Mouse (Mus musculus) neural tube, embryonic 12.5 days (tissue): ENCODE results near the gene Cand1. TPM values are rescaled to one million over a fixed set of nuclear protein-coding genes. Genes with fewer than 3 reads are reported as not detected.

Experiments
- ATAC-seq: fragments of 200-750 bp; cut with Nextera tagmentation; 2 replicates; pipeline ENCODE4 v1.8.0; 2017; ENCODE audit warnings: low read depth, mild to moderate bottlenecking, moderate TSS enrichment, moderate library complexity; ENCODE audit not compliant: low FRiP score
- H3K27ac ChIP-seq: fragments of 300-500 bp; sonication (generic); 2 replicates; pipeline ENCODE4 v1.5.1; 2016
- H3K27me3 ChIP-seq: fragments of 300-500 bp; sonication (generic); replicated peaks from 2 replicates; pipeline ENCODE4 v1.6.1; 2016; ENCODE audit warnings: mild to moderate bottlenecking
- H3K36me3 ChIP-seq: fragments of 300-500 bp; sonication (generic); 2 replicates; pipeline ENCODE4 v1.6.1; 2016; ENCODE audit warnings: mild to moderate bottlenecking
- H3K4me1 ChIP-seq: fragments of 300-500 bp; sonication (generic); 2 replicates; pipeline ENCODE4 v1.6.1; 2016
- H3K4me2 ChIP-seq: fragments of 300-500 bp; sonication (generic); replicated peaks from 2 replicates; pipeline ENCODE4 v1.6.1; 2016; ENCODE audit warnings: mild to moderate bottlenecking
- H3K4me3 ChIP-seq: fragments of 300-500 bp; sonication (generic); 2 replicates; pipeline ENCODE4 v1.5.1; 2016
- H3K9ac ChIP-seq: fragments of 300-500 bp; sonication (generic); 2 replicates; pipeline ENCODE4 v1.6.1; 2016; ENCODE audit warnings: mild to moderate bottlenecking
- H3K9me3 ChIP-seq: fragments of 300-500 bp; sonication (generic); 2 replicates; pipeline ENCODE4 v1.6.1; 2016; ENCODE audit warnings: mild to moderate bottlenecking
- WGBS: fragments of 180-500 bp; shearing (Covaris S2); methylation state at CpG from one replicate; pipeline ENCODE4 v1.1.7; 2016; 5-methylcytosine and 5-hydroxymethylcytosine counted together
- polyA plus RNA-seq: library from polyadenylated mRNA; unstranded; fragments of >200 nt; fragmentation: Nextera tagmentation; extraction: Ambion mirVana; gene quantifications from 2 replicates; pipeline ENCODE4 v1.2.1, GENCODE M21; 2016

The Cand1 gene
- polyA plus RNA-seq, 1 experiment from 2014 or later, result 113 TPM

GRCm38 (mm10) chr10:119205229-119205628 is 34.6 kb downstream of the Cand1 start:
- no peaks in the 10 kb centered on the region for H3K27me3 ChIP-seq
- 90% methylated on average over 5 of the region's 5 CpGs for WGBS
- H3K4me2 ChIP-seq, result no peak overlapping the region
- peaks cover 81% of the 10 kb centered on the region for H3K36me3 ChIP-seq
- H3K9ac ChIP-seq, result no peak overlapping the region
- H3K4me3 ChIP-seq, result no peak overlapping the region
- no peaks in the 10 kb centered on the region for H3K9me3 ChIP-seq
- ATAC-seq, result no peak
- H3K4me1 ChIP-seq, result no peaks in the 10 kb centered on the region
- no peak overlapping the region for H3K27ac ChIP-seq

- WGBS, result 91% methylated on average over 12 of the region's 12 CpGs
- H3K36me3 ChIP-seq, result peaks cover 77% of the 10 kb centered on the region
- H3K9me3 ChIP-seq, result no peaks in the 10 kb centered on the region
- no peak overlapping the region for H3K27ac ChIP-seq
- no peaks in the 10 kb centered on the region for H3K27me3 ChIP-seq
- no peak overlapping the region for H3K4me3 ChIP-seq
- no peak overlapping the region for H3K9ac ChIP-seq
- H3K4me2 ChIP-seq, result no peak overlapping the region
- H3K4me1 ChIP-seq, result no peaks in the 10 kb centered on the region
- no peak for ATAC-seq
Observed at GRCm38 (mm10) chr10:119204334-119204946, 35.4 kb downstream of the Cand1 start.

GRCm38 (mm10) chr10:119199864-119200263 is 40.0 kb downstream of the Cand1 start:
- WGBS, result 98% methylated on average over 5 of the region's 5 CpGs
- no peak for ATAC-seq
- Histone ChIP-seq H3K4me1 (no peaks in the 10 kb centered on the region), H3K9me3 (no peaks in the 10 kb centered on the region), H3K27ac (no peak overlapping the region), H3K4me3 (no peak overlapping the region), H3K4me2 (no peak overlapping the region), H3K9ac (no peak overlapping the region), H3K36me3 (peaks cover 52% of the 10 kb centered on the region), H3K27me3 (no peaks in the 10 kb centered on the region)

GRCm38 (mm10) chr10:119198186-119198880 is 41.5 kb downstream of the Cand1 start:
- 90% methylated on average over 9 of the region's 9 CpGs for WGBS
- ATAC-seq, result no peak
- Histone ChIP-seq H3K27ac (no peak overlapping the region), H3K4me2 (no peak overlapping the region), H3K4me3 (no peak overlapping the region), H3K9me3 (no peaks in the 10 kb centered on the region), H3K4me1 (no peaks in the 10 kb centered on the region), H3K27me3 (no peaks in the 10 kb centered on the region), H3K9ac (no peak overlapping the region), H3K36me3 (peaks cover 40% of the 10 kb centered on the region)

GRCm38 (mm10) chr10:119197621-119198150 is 42.2 kb downstream of the Cand1 start:
- H3K36me3 ChIP-seq, result peaks cover 33% of the 10 kb centered on the region
- H3K4me1 ChIP-seq, result no peaks in the 10 kb centered on the region
- 92% methylated on average over 13 of the region's 13 CpGs for WGBS
- H3K9me3 ChIP-seq, result no peaks in the 10 kb centered on the region
- no peak for ATAC-seq
- H3K27me3 ChIP-seq, result no peaks in the 10 kb centered on the region
- no peak overlapping the region for H3K4me2 ChIP-seq
- H3K9ac ChIP-seq, result no peak overlapping the region
- no peak overlapping the region for H3K4me3 ChIP-seq
- no peak overlapping the region for H3K27ac ChIP-seq

- no peak overlapping the region for H3K4me2 ChIP-seq
- 79% methylated on average over 8 of the region's 8 CpGs for WGBS
Observed at GRCm38 (mm10) chr10:119192598-119193372, 47.1 kb downstream of the Cand1 start.

GRCm38 (mm10) chr10:119187720-119188119 is 52.1 kb downstream of the Cand1 start:
- H3K9me3 ChIP-seq, result no peaks in the 10 kb centered on the region
- no peaks in the 10 kb centered on the region for H3K27me3 ChIP-seq
- H3K27ac ChIP-seq, result no peak overlapping the region
- H3K9ac ChIP-seq, result no peak overlapping the region
- no peak overlapping the region for H3K4me3 ChIP-seq
- no peak overlapping the region for H3K4me2 ChIP-seq
- no peaks in the 10 kb centered on the region for H3K4me1 ChIP-seq
- H3K36me3 ChIP-seq, result no peaks in the 10 kb centered on the region
- WGBS, result 83% methylated on average over 4 of the region's 4 CpGs
- no peak for ATAC-seq

More at GRCm38 (mm10) chr10:119192598-119193372, 47.1 kb downstream of the Cand1 start:
- Histone ChIP-seq H3K27me3 (no peaks in the 10 kb centered on the region), H3K4me3 (no peak overlapping the region), H3K27ac (no peak overlapping the region), H3K9ac (no peak overlapping the region), H3K36me3 (0 out of 2 replicates have a peak, but pooled peaks cover 2% of the 10 kb centered on the region), H3K4me1 (no peaks in the 10 kb centered on the region), H3K9me3 (no peaks in the 10 kb centered on the region)
- no peak for ATAC-seq

- no peak for ATAC-seq
Observed at GRCm38 (mm10) chr10:119169656-119170055, 70.2 kb downstream of the Cand1 start.

GRCm38 (mm10) chr10:119169237-119169636 is 70.6 kb downstream of the Cand1 start:
- H3K9me3 ChIP-seq, result no peaks in the 10 kb centered on the region
- H3K4me1 ChIP-seq, result no peaks in the 10 kb centered on the region
- no peaks in the 10 kb centered on the region for H3K36me3 ChIP-seq
- no peak for ATAC-seq
- H3K4me2 ChIP-seq, result no peak overlapping the region
- H3K4me3 ChIP-seq, result no peak overlapping the region
- H3K9ac ChIP-seq, result no peak overlapping the region
- 79% methylated on average over 13 of the region's 13 CpGs for WGBS
- H3K27ac ChIP-seq, result no peak overlapping the region
- no peaks in the 10 kb centered on the region for H3K27me3 ChIP-seq

More at GRCm38 (mm10) chr10:119169656-119170055, 70.2 kb downstream of the Cand1 start:
- no peaks in the 10 kb centered on the region for H3K27me3 ChIP-seq
- H3K9ac ChIP-seq, result no peak overlapping the region
- no peaks in the 10 kb centered on the region for H3K4me1 ChIP-seq
- no peak overlapping the region for H3K27ac ChIP-seq
- H3K4me2 ChIP-seq, result no peak overlapping the region
- 89% methylated on average over 3 of the region's 3 CpGs for WGBS
- no peak overlapping the region for H3K4me3 ChIP-seq
- H3K36me3 ChIP-seq, result no peaks in the 10 kb centered on the region
- no peaks in the 10 kb centered on the region for H3K9me3 ChIP-seq

- ATAC-seq, result no peak
- WGBS, result 38% methylated on average over 14 of the region's 14 CpGs
- Histone ChIP-seq H3K4me2 (no peak overlapping the region), H3K4me1 (no peaks in the 10 kb centered on the region), H3K27ac (no peak overlapping the region), H3K27me3 (no peaks in the 10 kb centered on the region), H3K9me3 (no peaks in the 10 kb centered on the region), H3K36me3 (no peaks in the 10 kb centered on the region), H3K9ac (no peak overlapping the region), H3K4me3 (no peak overlapping the region)
Observed at GRCm38 (mm10) chr10:119168791-119169190, 71.1 kb downstream of the Cand1 start.

- 9% methylated on average over 3 of the region's 3 CpGs for WGBS
- no peak for ATAC-seq
- no peak overlapping the region for H3K9ac ChIP-seq
- H3K4me2 ChIP-seq, result no peak overlapping the region
- no peaks in the 10 kb centered on the region for H3K36me3 ChIP-seq
- no peak overlapping the region for H3K27ac ChIP-seq
- no peaks in the 10 kb centered on the region for H3K9me3 ChIP-seq
- no peaks in the 10 kb centered on the region for H3K4me1 ChIP-seq
- H3K27me3 ChIP-seq, result no peaks in the 10 kb centered on the region
- H3K4me3 ChIP-seq, result no peak overlapping the region
Observed at GRCm38 (mm10) chr10:119167858-119168257, 72.0 kb downstream of the Cand1 start.

- no peak overlapping the region for H3K4me2 ChIP-seq
- WGBS, result 91% methylated on average over 10 of the region's 10 CpGs
- no peak for ATAC-seq
- no peaks in the 10 kb centered on the region for H3K4me1 ChIP-seq
- no peaks in the 10 kb centered on the region for H3K27me3 ChIP-seq
- H3K9ac ChIP-seq, result no peak overlapping the region
- no peak overlapping the region for H3K27ac ChIP-seq
- H3K4me3 ChIP-seq, result no peak overlapping the region
- H3K9me3 ChIP-seq, result peaks cover 6% of the 10 kb centered on the region
- H3K36me3 ChIP-seq, result no peaks in the 10 kb centered on the region
Observed at GRCm38 (mm10) chr10:119165051-119165450, 74.8 kb downstream of the Cand1 start.
